Mouse (Mus musculus): ENCODE data around the gene Eral1.

The Eral1 gene

GRCm38 (mm10) chr11:78033931-78034617, 46.1 kb downstream of the Eral1 start:
- no peak for DNase-seq

- peak in 1 of 2 experiments; percentile 26 for DNase-seq
Measured at GRCm38 (mm10) chr11:78032809-78033195, 47.4 kb downstream of the Eral1 start.

- DNase-seq, result peak; percentile 95 to 98
Measured at GRCm38 (mm10) chr11:78031947-78032808, 48.0 kb downstream of the Eral1 start, which contains the start of gene Dhrs13. Dhrs13 (plus strand) TSS chr11:78032280.

GRCm38 (mm10) chr11:78031389-78031788, 48.8 kb downstream of the Eral1 start:
- DNase-seq, result no peak

GRCm38 (mm10) chr11:78030600-78030999, 49.6 kb downstream of the Eral1 start:
- no peak for DNase-seq

- no peak for DNase-seq
Measured at GRCm38 (mm10) chr11:78029240-78029639, 50.9 kb downstream of the Eral1 start.

DNA sequence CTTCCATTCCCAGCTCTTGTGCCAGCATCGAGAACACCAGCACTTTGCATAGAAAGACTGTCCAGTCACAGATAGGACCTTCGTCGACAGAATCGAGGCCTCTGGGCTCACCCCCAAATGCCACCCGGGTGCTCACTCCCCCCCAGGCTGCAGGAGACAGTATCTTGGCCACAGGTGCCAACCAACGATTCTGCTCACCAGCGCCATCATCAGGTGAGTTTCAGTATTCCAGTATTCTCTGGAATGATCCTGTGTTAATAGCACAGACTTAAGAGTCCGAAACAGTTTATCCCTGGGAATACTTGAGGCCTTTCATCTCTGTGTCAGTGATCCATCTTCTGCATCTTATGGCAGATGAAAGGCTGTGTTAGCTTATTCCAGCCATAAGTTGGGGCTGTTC, 56.6 kb downstream of the Eral1 start:
- DNase-seq, result peak; percentile 34 to 80

All from cerebellum, postnatal 14 days (tissue).